ENCODE assay signal across 9 mouse cellular contexts in genomic region chr14:40964214-40964610, GRCm38 (mm10). TPM values are rescaled to one million over a fixed set of nuclear protein-coding genes. Genes with fewer than 3 reads are reported as not detected.
A peak's percentile ranks its signal among the peaks of the same experiment; 100 is the strongest.
DNase-seq lines count a peak whose midpoint lies in the region; ATAC-seq and TF ChIP-seq lines count a peak whose summit lies in the region.
"Had no signal": no experiment of that assay in that cellular context is flagged by ENCODE, and none has a peak within 500 bp of the region (broad histone marks: within the 10 kb centered on the region; RNA-seq: fewer than 3 reads in every experiment).

No protein-coding gene starts in this region.

- no peak overlapping the region for H3K9ac ChIP-seq in kidney, embryonic 15.5 days
- H3K9ac ChIP-seq in embryonic facial prominence, embryonic 13.5 days: no peak overlapping the region
- peak overlapping the region; percentile 97 for H3K9ac ChIP-seq in liver, embryonic 13.5 days

- intact Hi-C loops in gastrocnemius, postnatal 14 days (cut with DNase I; ENCODE audit: low total_unique reads): no loop called here

- no peaks in the 10 kb centered on the region for H3K9me3 ChIP-seq in kidney, embryonic 15.5 days (replicated peaks)
- no peaks in the 10 kb centered on the region for H3K9me3 ChIP-seq in embryonic facial prominence, embryonic 13.5 days
- no peaks in the 10 kb centered on the region for H3K9me3 ChIP-seq in liver, embryonic 13.5 days (replicated peaks)

- no peaks in the 10 kb centered on the region for H3K27me3 ChIP-seq in kidney, embryonic 15.5 days
- no peaks in the 10 kb centered on the region for H3K27me3 ChIP-seq in embryonic facial prominence, embryonic 13.5 days
- no peaks in the 10 kb centered on the region for H3K27me3 ChIP-seq in liver, embryonic 13.5 days

- H3K4me3 ChIP-seq in kidney, embryonic 15.5 days (replicated peaks): peak overlapping the region; percentile 87
- H3K4me3 ChIP-seq in embryonic facial prominence, embryonic 13.5 days: no peak overlapping the region
- peak overlapping the region; percentile 88 for H3K4me3 ChIP-seq in liver, embryonic 13.5 days (replicated peaks)
- H3K4me3 ChIP-seq in layer of hippocampus, adult 2 months: no peak overlapping the region

- WGBS in kidney, embryonic 15.5 days: 89% methylated on average over 3 of the region's 3 CpGs
- 99% methylated on average over 3 of the region's 3 CpGs for WGBS in embryonic facial prominence, embryonic 13.5 days
- 84% methylated on average over 3 of the region's 3 CpGs for WGBS in liver, embryonic 13.5 days (ENCODE audit: insufficient replicate concordance)

- H3K36me3 ChIP-seq in kidney, embryonic 15.5 days: no peaks in the 10 kb centered on the region
- H3K36me3 ChIP-seq in embryonic facial prominence, embryonic 13.5 days: no peaks in the 10 kb centered on the region
- H3K36me3 ChIP-seq in liver, embryonic 13.5 days: no peaks in the 10 kb centered on the region

- H3K4me2 ChIP-seq in kidney, embryonic 15.5 days: peak overlapping the region; percentile 79
- H3K4me2 ChIP-seq in embryonic facial prominence, embryonic 13.5 days: peak overlapping the region; percentile 88
- peak overlapping the region; percentile 96 for H3K4me2 ChIP-seq in liver, embryonic 13.5 days

- ATAC-seq in kidney, embryonic 15.5 days (replicated peaks; ENCODE audit: low FRiP score): no peak
- ATAC-seq in embryonic facial prominence, embryonic 13.5 days (ENCODE audit: insufficient number of reproducible peaks, insufficient read depth, low FRiP score, low TSS enrichment, low read depth): no peak
- ATAC-seq in liver, embryonic 13.5 days (ENCODE audit: low read depth): no peak

- peak overlapping the region; percentile 95 for H3K27ac ChIP-seq in kidney, embryonic 15.5 days
- no peak overlapping the region for H3K27ac ChIP-seq in embryonic facial prominence, embryonic 13.5 days
- H3K27ac ChIP-seq in liver, embryonic 13.5 days: peak overlapping the region; percentile 95; the same call in 1 of the 2 replicates
- no peak overlapping the region; the same call in 1 of the 2 replicates for H3K27ac ChIP-seq in layer of hippocampus, adult 2 months

- TF ChIP-seq CTCF in layer of hippocampus, adult 2 months (conservative IDR thresholded peaks at IDR 0.05): no peak

- H3K4me1 ChIP-seq in kidney, embryonic 15.5 days: peaks cover 65% of the 10 kb centered on the region
- H3K4me1 ChIP-seq in embryonic facial prominence, embryonic 13.5 days: peaks cover 61% of the 10 kb centered on the region
- H3K4me1 ChIP-seq in liver, embryonic 13.5 days (replicated peaks): peaks cover 77% of the 10 kb centered on the region

- no peak for DNase-seq in kidney, adult 11 months
- peak; percentile 50 for DNase-seq in CD4-positive helper T cell, adult 2 months (ENCODE audit: low read depth, low spot score)
- DNase-seq in liver, embryonic 13.5 days: no peak
- no peak for DNase-seq in layer of hippocampus, adult 2 months (ENCODE audit: low spot score in 2 of 2)
- no peak for DNase-seq in right cerebral cortex, adult 18-20 months
- DNase-seq in gastrocnemius, postnatal 14 days: no peak
- DNase-seq: layer of hippocampus, postnatal 36 days had no signal

RNA-seq across cellular contexts. Expression of gene Tspan14, which starts 2.4 kb away (rescaled TPM):
- 109 and 112 TPM in 2 replicates for polyA plus RNA-seq in kidney, embryonic 15.5 days (2015; fragmentation: Nextera tagmentation; extraction: Ambion mirVana)
- polyA plus RNA-seq in embryonic facial prominence, embryonic 13.5 days (2015; fragmentation: Nextera tagmentation; extraction: Ambion mirVana): 87.6 and 91.1 TPM in 2 replicates
- polyA plus RNA-seq in liver, embryonic 13.5 days (2015; fragmentation: Nextera tagmentation; extraction: Ambion mirVana): 32.9 and 37.5 TPM in 2 replicates
- total RNA-seq in layer of hippocampus, adult 2 months (2021): 10 to 100 TPM; 27.0 to 30.0 TPM
- 10 to 100 TPM; 16.3 to 16.8 TPM for total RNA-seq in gastrocnemius, postnatal 14 days (2021)

RNA-seq across cellular contexts. Expression of gene Fam213a, which starts 49.4 kb away (rescaled TPM):
- polyA plus RNA-seq in kidney, embryonic 15.5 days (2015; fragmentation: Nextera tagmentation; extraction: Ambion mirVana): 96.8 and 103 TPM in 2 replicates
- 99.4 and 119 TPM in 2 replicates for polyA plus RNA-seq in embryonic facial prominence, embryonic 13.5 days (2015; fragmentation: Nextera tagmentation; extraction: Ambion mirVana)
- 67.9 and 78.3 TPM in 2 replicates for polyA plus RNA-seq in liver, embryonic 13.5 days (2015; fragmentation: Nextera tagmentation; extraction: Ambion mirVana)
- total RNA-seq in layer of hippocampus, adult 2 months (2021): 100 to 1,000 TPM; 154 to 159 TPM
- total RNA-seq in gastrocnemius, postnatal 14 days (2021): 1 to 10 TPM; 8.4 to 9.7 TPM

Comparison
In these comparisons a context has a peak if more than half of its experiments do, and no peak if none do; other contexts are left out.
1. H3K27ac ChIP-seq: peak in kidney, embryonic 15.5 days (single experiment) and liver, embryonic 13.5 days (single experiment); none in embryonic facial prominence, embryonic 13.5 days (single experiment) and layer of hippocampus, adult 2 months (single experiment).
2. H3K4me3 ChIP-seq: peak in kidney, embryonic 15.5 days (single experiment) and liver, embryonic 13.5 days (single experiment); none in embryonic facial prominence, embryonic 13.5 days (single experiment) and layer of hippocampus, adult 2 months (single experiment).
3. Peak in every context shown above with its lines, with median percentiles within 50 percentile points of each other: H3K4me2 ChIP-seq.